Mouse (Mus musculus) fibroblast of lung, adult 2 months (primary cell): ENCODE measurements around the gene Gm12166.
"Not testable (repeated sequence)": the region's sequence is repeated elsewhere in the genome, so short reads cannot be mapped to it uniquely, and the experiment has no call there.

Source experiments
- DNase-seq: peaks from one replicate; pipeline ENCODE4 v3.0.0-alpha.2; 2011; ENCODE audit warnings: low read depth

Gene Gm12166

DNA sequence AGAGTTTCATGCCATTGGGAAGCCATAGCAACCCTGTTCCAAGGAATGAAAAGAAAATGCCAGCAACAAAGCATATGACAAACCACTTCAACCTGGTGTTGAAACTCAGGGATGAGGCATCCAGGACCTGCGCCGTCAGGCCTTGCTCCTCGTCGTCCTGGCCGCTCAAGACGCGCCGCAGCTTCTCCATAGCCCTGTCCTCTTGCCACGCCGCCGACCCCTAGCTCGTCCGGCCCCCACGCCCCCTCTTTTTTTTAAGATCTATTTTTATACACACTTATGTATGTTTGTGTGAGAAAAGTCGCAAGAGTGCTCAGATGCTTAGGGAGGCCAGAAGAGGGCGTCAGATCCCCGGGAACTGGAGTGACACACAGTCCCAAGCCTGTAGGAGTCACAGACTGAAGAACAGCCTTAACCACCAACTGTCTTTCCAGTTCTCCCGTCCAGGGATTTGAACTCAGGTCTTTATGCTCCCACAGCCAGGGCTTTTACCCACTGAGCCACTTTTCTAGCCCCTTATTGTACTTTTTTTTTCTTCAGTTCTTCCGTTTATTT, at the start of gene Gm12166:
Gm12166 (minus strand) TSS at position 217 of the 555 bp plus-strand sequence.
- DNase-seq, result not testable (repeated sequence)

DNA sequence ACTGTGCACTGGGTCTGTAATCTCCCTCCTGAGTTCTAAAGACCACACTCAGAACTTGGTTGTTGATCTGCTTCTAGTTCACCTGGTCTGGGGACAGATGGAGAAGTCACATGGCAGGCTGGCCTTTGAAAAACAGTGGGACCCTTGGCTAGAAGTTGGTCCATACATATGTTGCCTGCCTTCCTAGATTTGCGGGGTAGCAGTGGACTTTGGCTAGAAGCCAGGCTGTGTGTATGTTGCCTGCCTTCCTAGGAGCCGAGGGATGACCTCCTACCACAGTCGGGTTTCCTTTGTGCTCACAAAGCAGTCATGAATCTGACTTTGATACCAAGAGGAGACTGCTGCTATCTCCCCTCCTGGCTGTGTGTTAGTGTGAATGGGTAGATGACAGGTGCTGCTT, 44.9 kb upstream of the Gm12166 start:
- DNase-seq, result no peak

DNA sequence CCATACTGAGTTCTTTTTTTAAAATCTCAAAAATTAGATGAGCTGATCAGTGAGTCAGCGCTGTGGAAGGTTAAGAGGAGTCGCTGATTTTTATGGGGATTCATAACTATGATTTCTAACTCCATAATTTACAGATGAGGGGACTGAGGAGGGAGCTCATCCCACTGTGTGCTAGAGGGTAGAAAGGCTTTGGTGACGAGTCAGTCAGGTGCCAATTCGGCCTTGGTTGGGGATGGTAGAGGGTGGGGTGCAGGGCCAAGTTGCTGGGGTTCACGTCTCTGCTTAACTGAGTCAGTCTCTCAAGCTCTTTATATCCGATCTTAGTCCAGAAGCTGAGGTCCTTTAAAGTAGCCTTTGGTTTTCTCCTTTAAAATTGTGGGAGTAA, 44.1 kb upstream of the Gm12166 start:
- no peak for DNase-seq

DNA sequence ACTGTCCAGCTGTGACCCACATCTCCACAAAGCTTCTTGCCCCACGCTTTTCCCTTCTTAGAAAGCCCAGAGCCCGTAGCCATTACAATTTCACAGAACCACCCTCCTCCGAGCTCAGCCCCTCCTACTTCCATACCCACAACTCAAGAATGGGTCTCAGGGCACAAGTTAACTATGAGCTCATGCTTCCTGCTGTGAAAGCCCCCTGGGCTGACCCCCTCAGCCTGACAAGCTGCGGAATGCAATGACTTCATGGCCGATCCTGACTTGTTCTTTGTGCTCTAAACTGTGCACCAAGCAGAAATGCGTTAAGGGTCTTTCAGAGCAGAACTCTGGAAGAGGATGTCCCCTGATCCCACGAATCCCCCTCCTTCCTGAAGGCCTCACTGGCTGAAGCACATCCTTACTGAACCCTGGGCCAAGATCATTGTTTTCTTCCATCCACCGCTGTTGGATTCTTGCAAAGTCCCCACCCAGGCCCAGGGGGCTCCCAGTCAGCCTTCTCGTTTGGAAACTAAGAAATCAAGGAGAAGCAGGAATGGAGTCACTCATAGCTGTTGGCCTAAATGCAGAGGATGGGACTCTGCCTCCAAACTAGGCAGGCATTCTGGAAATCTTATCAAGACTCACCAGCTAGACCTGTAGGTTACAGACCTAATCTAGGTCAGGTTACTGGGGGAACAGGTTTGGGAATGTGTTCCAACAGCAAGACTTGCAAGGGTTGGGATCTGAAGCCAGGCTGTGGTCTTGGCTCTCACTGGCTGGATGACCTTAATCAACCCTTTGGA, 43.5 kb upstream of the Gm12166 start:
- DNase-seq, result no peak

DNA sequence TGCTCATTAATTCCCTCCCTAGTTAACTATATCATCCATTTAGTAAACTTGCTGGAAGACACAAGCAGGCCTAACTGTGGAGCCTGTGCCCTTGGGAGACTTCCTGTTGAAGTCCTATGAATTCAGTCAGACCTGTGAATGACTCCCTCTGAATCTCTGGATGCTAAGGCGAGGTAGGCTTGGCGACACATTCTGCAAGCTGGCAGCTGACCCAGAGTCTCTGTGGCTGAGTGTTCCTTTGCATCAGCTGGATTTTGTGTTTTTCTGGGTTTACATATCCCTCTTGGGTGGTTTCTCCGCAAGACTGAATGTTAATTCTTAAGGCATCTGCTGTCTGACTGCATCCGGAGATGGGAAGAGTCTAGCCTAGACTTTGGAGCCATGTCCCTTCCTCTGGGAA, 40.0 kb upstream of the Gm12166 start:
- peak; percentile 53 for DNase-seq

DNA sequence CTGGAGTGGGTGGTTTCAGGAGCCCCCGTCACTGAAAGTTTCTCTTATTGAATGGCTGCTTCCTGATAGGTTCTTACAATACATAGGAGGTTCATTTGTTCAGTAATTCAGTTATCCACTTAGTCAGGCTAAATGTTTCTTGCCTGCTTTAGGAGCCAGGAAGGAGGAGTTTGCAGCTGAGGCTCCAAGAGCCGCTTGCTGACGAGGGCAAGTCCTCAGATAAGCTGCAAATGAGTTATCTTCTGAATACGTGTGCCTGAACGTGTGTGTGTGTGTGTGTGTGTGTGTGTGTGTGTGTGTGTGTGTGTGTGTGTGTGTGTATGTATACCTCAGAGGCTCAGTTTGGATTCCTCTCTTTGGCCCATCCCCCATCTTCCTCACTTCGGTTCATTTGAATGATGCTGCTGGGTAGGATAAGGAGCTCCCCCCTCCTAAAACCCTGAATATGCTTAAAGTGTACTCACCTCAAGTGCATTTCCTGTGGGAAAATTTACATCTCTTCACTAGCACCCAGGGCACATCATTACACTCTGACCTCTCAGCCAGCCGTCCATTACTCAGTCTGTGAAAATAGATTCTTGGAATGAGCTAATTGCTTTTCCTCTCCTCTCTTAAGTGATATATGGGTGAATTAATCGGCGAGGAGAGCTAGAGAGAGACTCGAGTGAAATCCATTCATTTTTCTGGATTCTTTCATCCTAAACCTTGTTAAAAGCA, 39.0 kb upstream of the Gm12166 start:
- DNase-seq, result no peak

DNA sequence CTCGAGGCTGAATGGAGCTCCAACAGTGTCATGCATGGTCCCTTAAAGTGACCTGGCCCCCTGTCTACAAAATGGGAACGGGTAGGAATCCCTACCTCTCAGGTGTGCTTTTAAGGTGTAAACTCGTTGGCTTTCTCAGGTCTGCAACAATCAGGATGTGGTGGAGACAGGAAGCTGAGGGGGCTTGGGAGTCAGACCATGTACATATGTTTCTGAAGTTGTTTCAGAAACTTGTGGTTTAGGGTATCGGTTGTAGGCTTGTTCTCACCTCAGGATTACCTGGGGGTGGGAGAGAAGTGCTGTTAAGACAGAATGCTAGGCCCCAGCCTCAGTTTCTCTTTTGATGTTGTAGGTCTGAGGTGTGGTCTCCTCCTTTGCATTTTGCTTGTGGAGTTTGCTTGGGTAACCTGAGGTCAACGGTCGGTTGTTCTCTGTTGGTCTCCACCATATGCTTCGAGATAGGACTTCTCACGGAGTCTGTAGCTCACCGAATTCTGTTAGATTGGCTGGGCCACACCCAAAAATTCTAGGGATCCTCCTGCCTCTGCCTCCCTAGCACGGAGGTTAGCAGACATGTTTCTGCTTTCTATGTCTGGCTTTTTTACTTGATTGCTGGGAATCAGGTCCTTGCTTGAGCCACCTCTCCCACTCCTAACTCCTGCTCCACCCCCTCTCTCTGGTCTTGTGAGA, 38.1 kb upstream of the Gm12166 start:
- no peak for DNase-seq

DNA sequence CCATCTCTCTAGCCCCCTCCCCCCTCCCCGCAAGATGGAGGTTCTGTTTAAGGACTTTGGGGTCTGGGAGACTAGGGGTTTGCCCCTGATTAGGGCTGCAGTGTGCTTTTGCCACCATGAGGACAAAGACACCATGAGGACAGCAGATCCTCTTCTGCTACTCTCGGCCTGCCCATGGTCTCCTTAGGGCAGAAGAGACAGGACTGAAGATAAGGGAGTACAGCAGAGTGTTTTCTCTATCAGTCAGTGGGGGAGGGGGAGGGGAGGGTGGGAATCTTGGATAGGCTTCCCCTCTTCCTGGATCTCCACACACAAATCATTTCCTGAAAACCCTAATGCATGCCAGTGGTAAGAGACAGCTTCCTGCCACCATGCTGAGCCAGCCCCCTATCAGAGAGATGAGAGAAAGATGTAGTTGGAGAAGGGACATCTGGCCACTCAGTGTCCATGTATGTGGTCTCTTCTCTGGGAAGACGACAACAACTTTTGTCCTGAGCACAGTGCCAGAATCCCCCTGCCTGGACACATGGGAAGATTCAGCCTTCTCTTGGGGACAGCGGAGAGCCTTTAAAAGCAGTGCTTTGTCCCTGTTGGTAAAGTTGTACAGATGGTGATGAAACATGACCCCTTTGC, 37.1 kb upstream of the Gm12166 start:
- DNase-seq, result no peak

DNA sequence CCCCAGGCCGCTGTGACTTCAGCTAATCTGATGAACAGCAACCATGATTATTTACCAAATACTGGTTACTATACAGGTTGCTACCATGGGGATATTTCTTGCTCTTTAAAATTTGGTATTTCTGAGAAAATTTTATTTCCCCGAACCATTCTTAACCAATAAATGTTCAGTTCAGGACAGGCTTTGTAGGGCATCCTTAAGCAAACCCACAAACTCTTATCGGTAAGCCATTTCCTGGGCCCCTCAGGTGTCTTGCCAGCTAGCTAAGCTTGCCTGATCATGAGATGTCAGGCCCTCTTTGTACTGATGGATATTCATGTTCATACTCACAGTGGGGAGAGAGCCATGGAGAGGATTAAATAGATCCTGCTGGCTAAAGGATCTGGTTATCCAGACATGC, 34.3 kb upstream of the Gm12166 start:
- DNase-seq, result no peak

DNA sequence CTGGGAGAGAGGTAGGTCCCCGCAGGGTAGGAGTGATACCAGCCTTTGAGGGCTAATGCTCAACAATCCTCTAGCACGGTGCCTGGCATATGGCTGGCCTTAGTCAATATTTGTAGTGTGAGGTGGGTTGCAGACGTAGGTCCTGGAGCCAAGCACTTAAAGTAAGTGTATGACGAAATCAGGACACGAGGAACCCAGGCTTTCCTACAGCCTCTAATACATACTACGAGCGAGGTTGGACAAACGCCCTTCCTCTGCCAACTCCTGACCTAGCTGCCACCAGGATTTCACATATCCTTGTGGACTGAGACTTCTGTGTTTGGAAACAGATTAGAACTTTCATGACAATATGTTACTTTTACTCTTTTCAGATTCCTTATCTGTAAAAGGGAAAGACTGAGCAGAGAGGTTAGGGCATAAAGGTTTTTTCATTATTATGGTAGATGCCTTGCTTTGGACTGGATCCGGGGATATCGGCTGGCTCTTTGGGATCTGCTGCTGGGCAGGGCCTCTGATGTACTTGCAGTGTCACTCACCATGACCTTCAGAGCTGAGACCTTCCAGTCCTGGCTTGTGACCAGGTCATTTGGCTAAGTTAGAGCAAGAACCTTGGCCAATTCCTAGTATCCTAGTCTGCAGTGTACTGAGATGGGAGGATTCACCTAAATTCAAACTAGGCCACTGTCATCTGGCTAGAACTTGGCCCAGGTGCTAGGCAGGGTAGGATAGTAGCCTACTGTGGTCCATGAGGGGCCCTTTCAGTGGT, 33.5 kb upstream of the Gm12166 start:
- no peak for DNase-seq

DNA sequence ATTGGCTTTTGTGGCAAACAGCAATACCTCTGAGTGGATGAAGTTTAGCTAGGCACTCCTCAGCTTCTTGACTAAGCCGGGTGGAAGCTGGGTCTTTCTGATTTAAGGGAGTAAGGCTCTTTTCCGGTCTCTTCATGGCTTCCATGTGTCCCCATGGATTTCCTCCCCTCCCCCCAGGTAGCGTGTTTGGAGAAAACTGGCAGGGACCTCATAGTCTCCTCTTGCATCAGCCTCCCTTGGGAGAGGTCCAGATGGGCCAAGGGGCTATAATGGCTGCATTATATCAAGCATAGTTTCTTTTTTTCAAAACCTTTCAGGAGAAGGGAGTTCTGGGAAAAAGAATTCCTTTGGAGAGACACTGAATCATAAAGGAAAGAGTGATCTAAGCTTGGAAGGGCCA, 32.4 kb upstream of the Gm12166 start:
- DNase-seq, result no peak

DNA sequence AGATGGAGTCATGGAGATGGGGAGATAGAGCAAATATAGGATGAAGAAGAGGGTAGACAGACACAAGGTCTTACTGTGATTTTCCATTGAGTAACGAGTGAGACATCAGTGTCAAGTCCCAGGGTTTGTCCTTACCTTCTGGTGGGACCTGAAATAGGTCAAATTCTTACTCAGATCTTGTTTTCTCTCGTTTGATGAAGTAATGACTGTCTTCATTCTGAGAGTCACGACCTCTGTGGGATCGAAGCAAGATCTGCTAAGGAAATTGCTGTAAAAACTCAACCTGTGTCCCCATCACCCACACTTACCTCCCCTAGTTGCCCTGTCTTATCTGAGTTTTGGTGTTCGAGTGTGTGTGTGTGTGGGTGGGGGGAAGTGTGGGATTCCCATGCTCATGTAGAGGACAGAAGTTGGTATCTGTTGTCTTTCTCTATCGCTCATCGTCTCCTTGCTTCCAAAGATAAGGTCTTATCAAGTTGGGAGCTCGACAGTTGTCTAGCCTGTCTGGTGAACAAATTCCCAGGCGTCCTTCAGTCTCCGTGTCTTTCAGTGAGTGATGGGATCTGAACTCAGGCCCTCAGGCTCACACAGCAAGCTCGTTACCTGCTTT, 31.8 kb upstream of the Gm12166 start:
- DNase-seq, result no peak

DNA sequence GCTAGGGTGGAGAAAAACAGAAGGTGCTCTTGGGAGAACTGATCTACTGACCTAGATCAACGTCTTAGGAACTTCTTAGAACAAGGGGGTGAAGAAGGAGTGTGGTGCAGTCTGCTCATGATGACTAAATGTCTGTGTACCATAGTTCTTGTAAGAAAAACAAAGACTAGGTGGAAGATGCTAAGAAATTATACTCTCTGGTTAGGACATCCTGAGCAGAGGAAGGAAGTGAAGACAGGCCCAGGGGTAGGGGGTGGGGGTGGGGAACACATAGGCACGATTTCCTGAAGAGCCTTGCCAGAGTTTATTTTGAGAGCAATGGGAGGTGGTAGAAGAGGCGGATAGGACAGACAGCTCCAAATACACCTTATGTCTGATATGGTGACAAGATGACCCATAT, 31.3 kb upstream of the Gm12166 start:
- DNase-seq, result no peak

DNA sequence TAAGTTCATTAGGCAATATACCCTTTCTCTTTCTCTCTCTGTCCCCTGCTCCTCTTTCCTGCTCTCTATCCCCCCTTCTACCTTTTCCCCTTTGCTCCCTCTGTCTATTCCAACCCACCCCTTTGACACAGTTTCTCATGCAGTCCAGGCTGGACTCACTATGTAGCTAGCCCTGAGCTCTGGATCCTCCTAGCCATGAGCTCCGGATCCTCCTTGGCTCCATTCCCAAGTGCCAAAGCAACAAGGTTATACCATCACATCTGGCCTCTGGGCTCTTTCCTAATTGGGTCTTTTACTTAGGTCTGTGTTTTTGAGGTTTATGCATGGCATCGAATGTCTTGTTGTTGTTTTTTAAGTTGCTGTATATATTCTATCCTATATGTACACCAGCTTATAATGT, 29.0 kb upstream of the Gm12166 start:
- no peak for DNase-seq

DNA sequence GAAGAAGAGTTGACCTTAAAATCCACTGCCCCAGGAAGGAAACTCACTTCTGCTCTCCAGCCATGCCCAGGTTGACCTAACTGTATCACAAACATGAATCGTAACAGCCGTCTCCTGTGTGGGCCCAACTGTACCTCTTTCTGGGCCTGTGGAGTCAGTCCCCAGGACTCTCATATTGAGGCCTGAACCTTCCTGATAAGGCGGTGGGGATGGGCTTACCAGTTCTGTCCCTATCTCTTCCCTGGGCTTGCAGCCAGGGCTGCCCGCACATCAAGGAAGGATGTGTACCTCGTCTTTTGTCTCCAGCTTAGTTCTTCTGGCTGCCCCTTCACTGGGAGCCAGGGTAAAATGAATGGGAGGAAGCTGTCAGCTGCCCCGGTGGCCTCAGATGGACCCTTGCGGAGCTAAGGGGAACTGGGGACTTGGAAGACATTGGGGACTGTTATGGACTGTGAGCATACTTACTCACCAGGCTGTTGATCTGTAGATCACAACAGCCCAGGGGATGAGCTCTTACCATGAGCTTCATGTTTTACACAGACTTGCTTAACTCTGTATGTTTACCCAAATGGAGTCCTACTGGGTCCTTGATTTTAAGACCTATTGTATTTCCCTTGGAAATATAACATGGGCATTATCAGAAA, 25.7 kb upstream of the Gm12166 start:
- DNase-seq, result no peak

DNA sequence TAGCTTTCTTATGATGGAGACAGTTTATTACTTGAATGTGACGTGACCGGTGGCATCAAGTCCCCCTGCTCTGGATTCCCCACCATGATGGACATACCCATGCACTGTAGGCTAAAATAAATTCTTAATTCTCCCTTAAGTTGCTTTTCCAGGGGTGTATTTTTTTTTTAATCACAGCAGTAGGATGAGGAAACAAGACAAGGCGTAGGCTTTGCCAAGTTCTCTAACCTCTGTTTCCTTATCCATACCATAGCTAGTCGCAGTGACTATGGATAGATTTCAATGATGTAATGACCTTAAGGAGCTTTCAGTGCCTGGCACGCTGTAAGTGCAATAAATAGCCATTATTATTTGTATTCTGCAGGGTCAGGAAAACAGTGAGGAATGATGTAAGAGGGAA, 25.2 kb upstream of the Gm12166 start:
- no peak for DNase-seq

DNA sequence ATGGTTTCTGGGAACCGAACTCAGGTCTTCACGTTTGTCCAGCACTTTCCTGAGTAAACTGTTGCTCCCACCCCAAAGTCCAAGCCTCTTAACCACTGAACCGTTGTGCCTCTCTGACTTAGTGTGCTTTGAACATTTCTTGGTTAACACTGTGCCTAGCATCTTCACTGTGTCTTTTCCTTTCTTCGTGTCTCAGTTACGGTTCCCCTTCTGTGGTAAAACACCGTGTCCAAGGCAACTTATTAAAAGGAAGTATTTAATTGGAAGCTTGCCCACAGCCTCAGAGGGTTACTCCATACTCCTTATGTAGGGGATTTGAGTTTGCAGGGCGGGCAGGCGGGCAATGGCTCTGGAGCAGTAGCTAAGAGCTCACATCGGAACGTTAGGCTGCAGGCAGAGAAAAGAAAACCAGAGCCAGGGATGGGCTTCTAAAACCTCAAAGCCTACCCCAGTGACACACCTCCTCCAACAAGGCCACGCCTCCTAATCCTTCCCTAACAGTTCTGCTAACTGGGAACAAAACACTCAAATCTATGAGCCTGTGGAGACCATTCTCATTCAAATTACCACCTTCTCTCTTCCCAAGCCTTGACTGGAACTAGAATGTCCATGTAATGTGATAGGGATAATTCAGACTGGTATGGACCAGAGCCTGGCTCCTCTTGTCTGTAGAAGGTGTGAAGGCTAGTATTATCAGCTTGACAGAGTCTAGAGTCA, 24.5 kb upstream of the Gm12166 start:
- DNase-seq, result no peak

DNA sequence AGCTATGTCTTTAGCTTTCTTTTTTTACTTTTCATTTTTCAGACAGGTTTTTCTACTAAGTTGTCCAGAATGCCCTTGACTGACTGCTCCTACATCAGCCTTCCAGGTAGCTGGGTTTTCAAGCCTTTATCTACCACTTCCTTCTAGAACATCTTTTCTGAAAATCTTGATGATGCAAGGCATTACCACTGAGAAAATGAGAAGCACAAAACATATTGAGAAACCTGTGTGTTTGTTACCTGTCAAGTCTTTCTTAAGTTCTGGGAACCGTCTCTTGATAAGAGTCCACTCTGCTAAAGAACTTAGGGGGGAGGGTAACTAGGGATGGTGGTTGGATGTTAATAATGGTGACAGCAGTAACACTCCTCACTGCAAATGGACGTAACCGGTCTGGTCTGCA, 23.4 kb upstream of the Gm12166 start:
- no peak for DNase-seq

DNA sequence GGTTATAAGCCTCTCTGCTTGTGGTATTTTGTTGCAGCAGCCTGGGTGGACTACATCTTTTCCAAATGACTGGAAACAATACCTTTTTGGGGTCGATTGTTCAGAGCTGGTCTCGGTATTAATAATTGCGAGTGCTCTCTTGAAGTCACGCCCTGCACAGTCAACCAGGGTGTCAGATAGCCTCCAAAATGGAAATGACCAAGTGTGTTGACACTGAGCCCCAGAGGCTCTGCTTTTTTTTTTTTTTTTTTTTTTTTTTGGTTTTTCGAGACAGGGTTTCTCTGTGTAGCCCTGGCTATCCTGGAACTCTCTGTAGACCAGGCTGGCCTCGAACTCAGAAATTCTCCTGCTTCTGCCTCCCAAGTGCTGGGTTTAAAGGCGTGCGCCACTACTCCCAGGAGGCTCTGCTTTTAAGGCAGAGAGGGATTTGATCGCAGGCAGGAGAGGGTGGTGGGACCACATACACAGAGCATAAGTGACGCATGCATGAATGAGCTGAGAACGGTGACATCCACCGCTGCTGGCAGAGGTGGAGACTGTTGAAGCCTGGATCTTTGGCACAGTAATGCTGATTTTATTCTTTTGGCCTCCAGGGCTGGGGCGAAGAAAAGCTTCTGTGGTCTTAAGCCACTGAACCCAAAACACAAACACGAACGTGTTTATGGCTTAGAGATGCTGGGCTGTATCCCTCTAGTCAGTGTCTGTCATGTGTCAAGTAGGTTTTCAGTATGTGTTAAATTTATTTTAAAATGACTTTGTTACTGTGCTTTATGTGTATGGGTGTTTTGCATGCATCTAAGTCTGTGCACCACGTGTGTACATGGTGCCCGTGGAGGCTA, 21.9 kb upstream of the Gm12166 start:
- DNase-seq, result no peak
